Mouse (Mus musculus): Measurements from ENCODE around the gene Spint3. TPM values are rescaled to one million over a fixed set of nuclear protein-coding genes. Genes with fewer than 3 reads are reported as not detected.
A peak's percentile ranks its signal among the peaks of the same experiment; 100 is the strongest.

The Spint3 gene
- polyA plus RNA-seq, 1 experiment from 2014 or later = not detected

DNA sequence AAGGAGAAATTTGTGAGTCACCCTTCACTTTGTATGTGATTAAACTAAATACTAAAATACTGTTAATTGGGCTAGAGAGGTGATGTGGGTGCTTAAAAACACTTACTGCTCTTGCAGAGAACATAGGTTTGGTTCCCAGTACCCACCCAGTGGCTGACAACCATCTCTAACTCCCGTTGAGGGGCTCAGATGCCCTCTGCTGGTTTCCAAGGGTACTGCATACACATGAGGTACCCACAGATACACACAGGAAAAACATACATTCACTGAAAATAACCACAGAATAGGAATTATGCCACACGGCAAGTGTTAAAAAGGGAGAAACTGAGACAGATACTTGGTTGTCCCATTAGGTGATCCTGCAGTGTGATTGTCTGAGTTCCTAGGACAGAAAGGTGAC, 6.3 kb downstream of the Spint3 start:
- Histone ChIP-seq H3K4me3 (no peak overlapping the region), H3K9me3 (no peaks in the 10 kb centered on the region), H3K4me1 (peaks cover 26% of the 10 kb centered on the region), H3K27me3 (ENCODE audit: poor library complexity, severe bottlenecking) (peaks cover 11% of the 10 kb centered on the region), H3K36me3 (replicated peaks) (peaks cover 21% of the 10 kb centered on the region), H3K27ac (no peak overlapping the region)
- WGBS = 82% methylated on average over 2 of the region's 2 CpGs
- no peak for DNase-seq (ENCODE audit: extremely low spot score, low spot score)

DNA sequence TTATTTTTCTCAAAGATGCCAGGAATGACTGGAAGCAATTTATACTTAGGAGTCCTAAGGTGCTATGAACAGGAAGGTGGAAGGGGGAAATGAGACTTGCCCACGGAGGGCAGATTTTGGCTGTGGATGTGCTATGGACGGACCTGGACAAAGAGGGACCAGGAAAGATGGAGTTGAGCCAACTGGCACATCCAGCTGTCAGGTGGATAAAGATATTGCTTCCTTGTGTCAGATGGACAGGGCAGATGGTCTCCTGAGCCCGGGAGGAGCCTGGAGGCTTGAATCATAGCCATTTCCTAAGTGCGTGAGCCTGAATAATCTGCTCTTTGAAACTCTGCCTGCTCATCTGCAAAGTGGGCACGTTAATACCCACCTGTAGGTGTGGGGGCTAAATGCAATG, 8.9 kb downstream of the Spint3 start:
- Histone ChIP-seq H3K36me3 (replicated peaks) (peaks cover 21% of the 10 kb centered on the region), H3K27ac (peak overlapping the region; percentile 91; the same call in 1 of the 2 replicates), H3K4me3 (peak overlapping the region; percentile 64), H3K27me3 (ENCODE audit: poor library complexity, severe bottlenecking) (peaks cover 25% of the 10 kb centered on the region), H3K4me1 (peaks cover 27% of the 10 kb centered on the region), H3K9me3 (no peaks in the 10 kb centered on the region)
- 80% methylated on average over 5 of the region's 5 CpGs for WGBS
- no peak for DNase-seq (ENCODE audit: extremely low spot score, low spot score)

DNA sequence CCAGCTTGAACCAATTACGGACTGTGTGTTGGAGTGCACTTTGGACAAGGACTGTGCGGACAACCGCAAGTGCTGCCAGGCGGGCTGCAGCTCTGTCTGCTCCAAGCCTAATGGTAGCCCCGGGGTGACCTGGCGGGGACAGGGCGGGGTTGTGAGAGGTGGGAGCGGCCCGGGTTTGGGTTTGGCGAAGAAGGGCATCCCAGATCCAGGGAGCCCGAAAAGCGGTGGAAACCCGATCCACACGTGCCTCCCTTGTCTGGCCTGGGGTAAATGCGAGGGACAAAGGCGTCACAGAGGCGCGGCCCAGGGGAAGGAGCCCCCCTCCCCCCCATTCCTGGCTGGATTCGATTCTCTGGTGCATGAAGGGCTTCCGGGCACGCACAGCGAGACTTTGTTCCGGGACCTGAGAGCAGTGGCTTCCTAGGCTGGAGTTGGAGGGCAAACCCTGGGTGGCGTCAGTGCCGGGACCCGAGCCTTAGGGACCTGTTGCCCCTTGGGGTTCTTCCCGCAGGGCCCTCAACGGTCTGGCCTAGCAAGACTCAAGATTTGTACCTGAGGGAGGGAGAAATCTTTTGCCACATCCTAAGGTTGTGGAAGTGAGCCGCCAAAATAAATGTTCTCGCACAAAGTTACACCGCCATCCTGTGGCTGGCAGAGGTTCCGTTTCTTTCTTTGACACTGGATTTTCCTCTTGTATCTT, 9.8 kb downstream of the Spint3 start:
- H3K9me3 ChIP-seq = no peaks in the 10 kb centered on the region
- peak; percentile 73 for DNase-seq (ENCODE audit: extremely low spot score, low spot score)
- peak overlapping the region; percentile 91 for H3K27ac ChIP-seq
- peak overlapping the region; percentile 64 for H3K4me3 ChIP-seq
- H3K4me1 ChIP-seq = peaks cover 31% of the 10 kb centered on the region
- H3K36me3 ChIP-seq (replicated peaks) = peaks cover 21% of the 10 kb centered on the region
- under 1% methylated on average over 32 of the region's 32 CpGs for WGBS
- peaks cover 25% of the 10 kb centered on the region for H3K27me3 ChIP-seq (ENCODE audit: poor library complexity, severe bottlenecking)

DNA sequence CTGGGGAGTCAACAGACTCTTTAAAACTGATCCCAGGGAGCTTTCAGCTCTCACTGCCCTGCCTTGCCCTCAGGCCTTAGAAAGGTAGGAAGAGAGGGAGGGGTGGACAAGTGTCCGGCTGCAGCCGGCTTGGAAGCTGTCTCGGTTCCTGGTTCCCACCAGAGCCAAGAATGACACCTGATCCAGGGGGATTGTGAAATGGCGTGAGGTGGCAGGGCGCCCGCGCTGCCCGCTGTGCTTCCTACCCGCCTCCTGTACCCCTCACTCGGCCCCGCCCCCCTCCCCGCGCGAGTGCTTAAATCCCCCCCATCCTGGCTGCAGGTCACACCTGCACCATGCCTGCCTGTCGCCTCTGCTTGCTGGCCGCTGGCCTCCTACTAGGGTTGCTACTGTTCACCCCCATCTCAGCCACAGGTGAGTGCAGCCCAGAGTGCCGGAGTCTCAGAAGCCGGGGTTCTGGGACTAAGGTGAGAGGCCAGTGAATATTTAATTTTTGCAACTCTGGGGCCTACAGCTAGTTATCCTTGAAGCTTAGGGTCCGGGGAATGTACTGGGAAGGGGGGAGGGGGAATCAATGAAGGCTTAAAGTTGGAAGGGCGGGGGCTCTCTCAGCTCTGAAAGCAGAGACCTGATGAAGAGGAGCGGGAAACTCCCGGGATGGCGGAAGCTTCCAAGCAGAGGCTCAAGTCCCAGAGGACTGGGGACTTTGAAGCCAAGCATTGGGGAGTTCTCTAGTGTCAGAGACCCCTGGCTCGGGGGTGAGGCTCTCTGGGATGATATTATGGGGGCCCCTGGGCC, 10.7 kb downstream of the Spint3 start, which contains the start of gene Wfdc2:
Gene Wfdc2, plus strand, starts transcription at position 23 of the 798 bp plus-strand sequence.
- H3K27ac ChIP-seq = peak within 1 kb of the TSS; percentile 91
- no peaks in the 10 kb centered on the region for H3K9me3 ChIP-seq
- H3K36me3 ChIP-seq (replicated peaks) = peaks cover 21% of the 10 kb centered on the region
- peaks cover 31% of the 10 kb centered on the region for H3K4me1 ChIP-seq
- H3K27me3 ChIP-seq (ENCODE audit: poor library complexity, severe bottlenecking) = peaks cover 30% of the 10 kb centered on the region
- WGBS = under 1% methylated on average over 24 of the region's 24 CpGs
- peak; percentile 43 for DNase-seq (ENCODE audit: extremely low spot score, low spot score)
- H3K4me3 ChIP-seq = peak within 1 kb of the TSS; percentile 64

DNA sequence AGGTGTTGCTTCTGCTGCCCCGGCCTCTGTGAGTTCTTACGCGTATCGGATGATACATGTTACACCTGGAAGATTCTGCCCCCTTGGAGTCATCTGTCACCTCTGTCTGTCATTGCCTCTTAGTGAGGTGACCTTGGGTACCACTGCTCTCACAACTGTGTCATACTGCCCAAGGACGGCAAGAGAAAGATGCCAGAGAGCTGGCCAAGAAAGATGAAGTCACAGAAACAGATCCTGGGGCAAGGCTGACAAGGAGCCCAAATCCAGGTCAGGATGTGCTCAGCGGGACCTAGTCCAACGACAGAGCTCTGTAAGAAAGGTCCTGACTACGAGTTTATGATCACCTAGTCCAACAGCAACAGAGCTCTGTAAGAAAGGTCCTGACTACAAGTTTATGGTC, 13.2 kb downstream of the Spint3 start:
- H3K4me3 ChIP-seq = no peak overlapping the region

DNA sequence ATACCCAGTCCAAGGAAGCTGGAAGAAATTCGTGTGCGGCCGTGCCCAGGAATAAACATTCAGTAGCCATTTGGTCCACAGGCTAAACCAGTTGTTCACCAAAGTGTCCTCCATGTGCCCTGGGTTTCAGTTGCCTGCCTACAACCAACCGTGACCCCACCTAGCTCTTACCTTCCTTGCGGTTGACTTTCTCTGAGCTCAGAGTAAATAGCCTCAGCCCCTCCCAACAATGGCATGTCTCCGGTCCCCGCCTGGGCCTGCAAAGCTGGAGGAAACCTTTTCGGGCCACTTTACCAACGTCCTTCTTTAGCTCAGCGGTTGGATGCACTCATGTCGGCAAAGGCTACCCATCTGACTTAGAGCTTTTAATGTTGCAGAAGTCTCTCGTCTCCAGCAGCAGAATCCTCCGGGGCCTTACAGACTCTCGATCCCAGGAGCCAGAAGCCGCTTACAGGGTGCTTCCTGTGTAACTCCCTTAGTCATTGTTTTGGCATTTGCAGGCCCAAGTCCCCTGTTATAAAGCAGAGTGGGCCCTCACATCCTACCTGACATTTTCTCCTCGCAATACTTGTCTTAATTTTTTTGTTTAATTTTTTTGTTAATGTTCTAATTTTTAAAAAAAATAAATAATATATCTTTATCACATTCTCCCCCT, 14.1 kb downstream of the Spint3 start:
- DNase-seq (ENCODE audit: extremely low spot score, low spot score) = no peak
- no peak overlapping the region for H3K4me3 ChIP-seq
- peaks cover 30% of the 10 kb centered on the region for H3K27me3 ChIP-seq (ENCODE audit: poor library complexity, severe bottlenecking)
- no peaks in the 10 kb centered on the region for H3K36me3 ChIP-seq (replicated peaks)
- no peaks in the 10 kb centered on the region for H3K9me3 ChIP-seq
- H3K4me1 ChIP-seq = peaks cover 27% of the 10 kb centered on the region
- 45% methylated on average over 16 of the region's 16 CpGs for WGBS
- H3K27ac ChIP-seq = no peak overlapping the region

More for the DNA sequence above, 13.2 kb downstream of the Spint3 start:
- no peak overlapping the region for H3K27ac ChIP-seq
- peaks cover 31% of the 10 kb centered on the region for H3K4me1 ChIP-seq
- H3K9me3 ChIP-seq = no peaks in the 10 kb centered on the region
- peaks cover 30% of the 10 kb centered on the region for H3K27me3 ChIP-seq (ENCODE audit: poor library complexity, severe bottlenecking)
- WGBS = 92% methylated on average over 8 of the region's 8 CpGs
- no peak for DNase-seq (ENCODE audit: extremely low spot score, low spot score)
- H3K36me3 ChIP-seq (replicated peaks) = no peaks in the 10 kb centered on the region

DNA sequence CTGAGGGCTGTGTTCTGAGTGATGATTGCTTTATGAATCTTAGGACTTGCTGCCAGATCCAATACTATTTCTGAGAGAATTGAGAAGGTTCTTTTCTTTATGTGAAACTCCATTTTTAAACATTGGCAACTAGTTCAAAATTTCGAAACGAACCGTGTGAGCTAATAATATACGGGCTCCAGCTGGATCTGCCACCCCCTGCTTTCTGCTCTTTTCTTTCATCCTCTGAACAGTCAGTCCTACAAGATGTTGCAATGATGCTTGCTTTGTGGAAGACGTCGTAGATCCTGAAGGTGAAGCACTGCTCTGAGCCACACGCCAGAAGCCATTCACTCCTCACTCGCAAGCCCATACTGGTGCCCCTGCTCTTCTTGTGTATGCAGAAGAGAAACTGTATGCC, 14.8 kb downstream of the Spint3 start:
- Histone ChIP-seq H3K27me3 (ENCODE audit: poor library complexity, severe bottlenecking) (peaks cover 30% of the 10 kb centered on the region), H3K27ac (no peak overlapping the region), H3K4me3 (no peak overlapping the region), H3K4me1 (peaks cover 20% of the 10 kb centered on the region), H3K36me3 (replicated peaks) (no peaks in the 10 kb centered on the region), H3K9me3 (no peaks in the 10 kb centered on the region)
- 85% methylated on average over 8 of the region's 8 CpGs for WGBS
- no peak for DNase-seq (ENCODE audit: extremely low spot score, low spot score)

DNA sequence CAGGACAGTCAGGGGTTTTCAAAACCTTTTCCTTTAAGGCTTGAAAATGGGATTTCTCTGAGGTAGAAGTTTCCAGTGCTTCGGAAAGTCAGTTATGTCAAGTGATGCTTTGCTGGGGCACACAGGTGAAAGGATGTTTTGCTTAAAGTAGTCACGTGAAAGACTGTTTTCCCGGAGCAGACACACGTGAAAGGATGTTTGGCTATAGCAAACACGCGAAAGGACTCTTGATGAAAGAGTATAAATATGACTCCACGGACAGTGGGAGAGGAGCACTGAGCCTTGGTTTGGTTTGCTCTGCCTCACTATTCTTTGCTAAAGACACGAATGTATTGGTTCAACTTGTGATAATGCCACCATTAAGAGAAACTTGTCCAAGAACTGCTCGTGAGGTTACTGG, 21.8 kb downstream of the Spint3 start:
- WGBS = 88% methylated on average over 9 of the region's 9 CpGs
- Histone ChIP-seq H3K36me3 (replicated peaks) (no peaks in the 10 kb centered on the region), H3K9me3 (no peaks in the 10 kb centered on the region), H3K27me3 (ENCODE audit: poor library complexity, severe bottlenecking) (no peaks in the 10 kb centered on the region), H3K27ac (no peak overlapping the region), H3K4me1 (peaks cover 16% of the 10 kb centered on the region), H3K4me3 (no peak overlapping the region)
- DNase-seq (ENCODE audit: extremely low spot score, low spot score) = no peak

DNA sequence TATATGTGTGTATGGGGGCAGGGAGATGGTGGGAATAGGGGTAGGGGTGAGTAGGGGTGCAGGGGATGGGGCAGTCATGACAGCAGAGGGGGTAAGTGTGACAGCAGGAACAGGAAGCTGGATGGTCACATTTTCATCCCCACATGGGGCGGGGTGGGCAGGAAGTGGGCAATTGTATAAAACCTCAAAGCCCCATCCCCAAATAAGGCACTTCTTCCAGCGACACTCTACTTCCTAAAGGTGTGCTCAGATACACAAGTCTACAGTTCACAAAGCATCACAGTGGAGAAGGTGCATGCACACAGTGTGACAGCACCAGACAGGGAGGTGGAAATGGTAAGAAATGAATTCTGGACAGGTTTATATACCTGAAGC, 22.4 kb downstream of the Spint3 start:
- WGBS = 75% methylated on average over 2 of the region's 2 CpGs

DNA sequence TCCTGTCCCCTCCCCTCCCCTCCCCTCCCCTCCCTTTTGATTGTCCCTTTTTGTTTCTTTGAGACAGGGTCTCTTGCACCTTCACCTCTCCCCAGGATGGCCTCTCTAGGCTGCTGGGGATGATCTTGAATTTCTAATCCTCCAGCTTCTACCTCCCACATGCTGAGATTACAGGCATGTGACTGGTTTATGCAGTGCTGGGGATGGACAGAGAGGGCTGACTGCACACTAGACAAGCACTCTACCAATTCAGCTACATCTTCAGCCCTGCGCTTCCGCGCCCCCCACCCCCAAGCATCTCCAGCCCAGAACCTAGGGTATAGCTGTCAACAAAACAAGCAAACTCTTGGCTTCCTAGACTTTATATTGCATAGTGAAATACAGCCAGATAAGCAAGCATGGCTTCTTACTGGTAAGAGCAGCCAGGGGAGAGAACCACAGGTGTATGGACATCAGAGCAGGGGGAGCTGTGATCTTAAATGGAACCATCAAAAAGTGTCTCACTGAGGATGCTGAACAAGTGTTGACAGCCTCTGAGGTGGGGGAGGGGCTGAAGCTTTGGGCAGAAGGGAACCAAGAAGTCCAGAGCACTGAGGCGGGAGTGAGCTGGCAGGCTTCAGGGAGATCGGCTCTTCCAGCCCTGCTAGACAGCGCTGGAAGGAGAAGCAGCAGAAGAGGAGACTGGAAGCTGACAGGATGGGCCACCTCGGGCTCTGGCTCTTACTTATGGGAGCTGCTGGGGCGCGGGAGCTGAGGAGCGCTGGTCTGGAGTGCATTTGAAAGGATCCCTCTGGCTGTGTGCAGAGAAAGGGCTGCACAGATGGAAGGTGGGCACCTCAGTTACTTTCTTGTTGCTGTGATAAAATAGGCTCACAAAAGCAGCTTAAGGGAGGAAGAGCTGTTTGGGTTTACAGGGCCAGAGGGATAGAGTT, 23.0 kb downstream of the Spint3 start:
- Histone ChIP-seq H3K4me3 (no peak overlapping the region; the same call in 1 of the 2 replicates), H3K27me3 (ENCODE audit: poor library complexity, severe bottlenecking) (no peaks in the 10 kb centered on the region), H3K4me1 (peaks cover 16% of the 10 kb centered on the region), H3K9me3 (no peaks in the 10 kb centered on the region), H3K36me3 (replicated peaks) (no peaks in the 10 kb centered on the region), H3K27ac (peak overlapping the region; percentile 11)
- WGBS = 18% methylated on average over 10 of the region's 10 CpGs
- DNase-seq (ENCODE audit: extremely low spot score, low spot score) = no peak

More for the DNA sequence above, 22.4 kb downstream of the Spint3 start:
- Histone ChIP-seq H3K4me1 (peaks cover 16% of the 10 kb centered on the region), H3K27ac (peak overlapping the region; percentile 11; the same call in 1 of the 2 replicates), H3K9me3 (no peaks in the 10 kb centered on the region), H3K27me3 (ENCODE audit: poor library complexity, severe bottlenecking) (no peaks in the 10 kb centered on the region), H3K36me3 (replicated peaks) (no peaks in the 10 kb centered on the region), H3K4me3 (no peak overlapping the region)
- DNase-seq (ENCODE audit: extremely low spot score, low spot score) = no peak

DNA sequence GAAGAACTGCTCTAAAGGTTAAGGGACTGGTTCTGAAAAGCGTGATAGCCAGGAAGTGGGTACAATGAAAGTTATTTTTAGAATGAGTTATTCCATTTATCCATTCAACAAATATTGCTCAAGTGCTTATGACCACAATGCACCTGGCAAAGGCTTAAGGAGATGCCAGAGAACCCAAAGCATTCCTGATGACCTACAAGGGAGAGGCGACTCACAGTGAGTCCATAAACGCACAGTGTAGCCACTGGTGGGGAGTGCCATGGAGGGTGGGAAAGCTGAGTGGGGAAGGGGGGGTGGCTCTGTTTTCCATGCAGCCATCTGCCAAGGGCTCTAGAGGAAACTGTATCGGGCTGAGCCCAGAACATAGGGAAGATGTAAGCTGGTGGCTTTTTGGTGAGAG, 23.9 kb downstream of the Spint3 start:
- no peaks in the 10 kb centered on the region for H3K9me3 ChIP-seq
- H3K4me3 ChIP-seq = no peak overlapping the region
- no peaks in the 10 kb centered on the region for H3K36me3 ChIP-seq (replicated peaks)
- H3K27ac ChIP-seq = no peak overlapping the region
- peaks cover 20% of the 10 kb centered on the region for H3K4me1 ChIP-seq
- 58% methylated on average over 4 of the region's 4 CpGs for WGBS
- DNase-seq (ENCODE audit: extremely low spot score, low spot score) = no peak
- H3K27me3 ChIP-seq (ENCODE audit: poor library complexity, severe bottlenecking) = no peaks in the 10 kb centered on the region

Data from forebrain, embryonic 10.5 days (tissue).